Mouse (Mus musculus): Measurements from ENCODE around the gene Rpl35.
"Not testable (repeated sequence)": the region's sequence is repeated elsewhere in the genome, so short reads cannot be mapped to it uniquely, and the experiment has no call there.

Rpl35 gene

GRCm38 (mm10) chr2:39005574-39006079 lies at the start of gene Rpl35:
Rpl35 (minus strand) TSS chr2:39005624.
- DNase-seq: peak; percentile 79

- DNase-seq: no peak
Observed at GRCm38 (mm10) chr2:39048515-39048914, 43.1 kb upstream of the Rpl35 start.

GRCm38 (mm10) chr2:39040215-39040614 lies 34.8 kb upstream of the Rpl35 start:
- DNase-seq: no peak

- DNase-seq: no peak
Observed at GRCm38 (mm10) chr2:39031611-39032010, 26.2 kb upstream of the Rpl35 start.

DNA sequence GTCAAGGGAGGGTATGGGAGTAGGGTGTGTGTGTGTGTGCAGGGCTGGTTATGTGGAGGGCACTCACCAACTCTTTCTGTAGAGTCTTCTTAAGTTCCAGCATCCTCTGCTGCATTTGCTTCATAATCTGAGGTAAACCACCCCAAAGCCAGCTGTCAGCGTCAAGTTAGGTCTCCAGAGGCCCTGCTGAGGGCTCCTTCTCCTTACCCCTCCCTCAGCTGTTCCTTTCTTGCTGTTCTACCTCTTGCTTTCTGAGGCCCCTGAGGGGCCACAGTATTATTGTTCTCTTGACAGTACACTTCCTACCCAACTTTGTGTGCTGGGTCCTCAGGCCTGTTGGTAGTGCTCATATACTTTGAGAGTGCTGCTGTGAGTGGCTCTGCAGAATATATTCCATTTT lies 14.6 kb upstream of the Rpl35 start:
- DNase-seq: no peak

GRCm38 (mm10) chr2:39016581-39016980 lies 11.2 kb upstream of the Rpl35 start:
- DNase-seq: no peak

- no peak for DNase-seq
Observed at GRCm38 (mm10) chr2:39012768-39013279, 7.4 kb upstream of the Rpl35 start.

DNA sequence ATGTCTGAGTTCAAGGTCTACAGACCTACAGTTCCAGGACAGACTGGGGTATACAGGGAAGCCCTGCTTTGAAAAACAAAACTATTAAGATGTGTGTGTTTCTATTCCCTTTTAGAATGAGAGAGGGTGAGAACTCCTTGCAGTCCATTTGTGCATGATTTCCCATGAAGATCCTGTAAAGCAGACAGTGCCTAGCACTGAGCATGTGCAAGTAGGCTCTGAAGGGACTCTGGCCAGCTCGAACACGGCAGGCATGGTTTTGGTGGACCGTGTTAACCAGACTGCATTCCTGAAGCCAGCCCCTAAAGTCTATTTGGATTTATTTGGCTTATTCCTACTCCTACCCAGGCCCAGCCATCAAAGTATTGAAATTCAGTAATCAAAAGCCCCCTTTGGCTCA lies 6.5 kb upstream of the Rpl35 start:
- no peak for DNase-seq

GRCm38 (mm10) chr2:39011264-39011663 lies 5.8 kb upstream of the Rpl35 start:
- DNase-seq: no peak

GRCm38 (mm10) chr2:39010144-39010543 lies 4.7 kb upstream of the Rpl35 start:
- DNase-seq: not testable (repeated sequence)

DNA sequence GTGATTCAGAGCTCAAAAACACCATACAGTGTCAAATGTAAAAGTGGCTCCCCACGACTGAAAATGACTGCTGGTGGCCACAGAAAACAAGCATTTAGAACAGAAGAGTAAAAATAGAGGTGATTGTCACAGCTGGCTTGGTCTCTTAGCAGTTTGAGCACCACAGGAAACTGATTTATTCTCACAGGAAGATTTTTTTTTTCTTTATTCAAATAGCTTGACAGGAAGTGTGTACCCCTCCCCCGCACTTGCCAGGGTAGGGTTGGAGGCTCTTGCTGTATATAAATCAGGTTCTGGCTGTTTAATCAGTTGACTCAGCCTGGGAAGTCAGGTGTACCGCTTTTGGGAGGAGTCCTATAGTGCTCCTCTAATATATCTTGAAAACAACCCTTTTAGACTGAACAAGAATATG lies 3.5 kb upstream of the Rpl35 start:
- DNase-seq: no peak

- peak; percentile 52 for DNase-seq
Observed at GRCm38 (mm10) chr2:39008350-39008851, 3.0 kb upstream of the Rpl35 start.

- peak; percentile 95 for DNase-seq
Observed at GRCm38 (mm10) chr2:39007865-39008264, 2.4 kb upstream of the Rpl35 start.

DNA sequence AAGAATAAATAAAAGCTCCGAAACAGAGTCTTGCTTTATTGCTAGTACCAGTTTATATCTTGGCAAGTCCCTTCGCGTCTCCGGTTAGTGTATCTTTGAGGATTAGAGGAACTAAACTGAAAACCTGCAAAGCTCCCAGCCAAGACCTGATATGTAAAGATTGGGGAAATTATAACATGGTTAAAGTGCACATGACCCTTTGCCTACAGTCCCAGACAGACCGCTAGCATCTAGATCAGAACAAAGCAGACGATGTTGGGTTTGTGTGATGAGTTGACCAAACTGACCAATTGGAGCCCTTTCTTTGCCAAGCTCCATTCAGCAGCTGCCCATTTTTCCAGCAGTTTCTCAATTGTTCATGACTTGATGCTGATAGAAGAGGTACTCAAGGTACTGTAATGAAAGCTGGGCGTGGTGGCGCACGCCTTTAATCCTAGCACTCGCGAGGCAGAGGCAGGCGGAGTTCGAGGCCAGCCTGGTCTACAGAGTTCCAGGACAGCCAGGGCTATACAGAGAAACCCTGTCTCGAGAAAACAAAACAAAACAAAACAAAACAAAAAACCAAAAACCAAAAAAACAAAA lies 816 bp upstream of the Rpl35 start:
- no peak for DNase-seq

DNA sequence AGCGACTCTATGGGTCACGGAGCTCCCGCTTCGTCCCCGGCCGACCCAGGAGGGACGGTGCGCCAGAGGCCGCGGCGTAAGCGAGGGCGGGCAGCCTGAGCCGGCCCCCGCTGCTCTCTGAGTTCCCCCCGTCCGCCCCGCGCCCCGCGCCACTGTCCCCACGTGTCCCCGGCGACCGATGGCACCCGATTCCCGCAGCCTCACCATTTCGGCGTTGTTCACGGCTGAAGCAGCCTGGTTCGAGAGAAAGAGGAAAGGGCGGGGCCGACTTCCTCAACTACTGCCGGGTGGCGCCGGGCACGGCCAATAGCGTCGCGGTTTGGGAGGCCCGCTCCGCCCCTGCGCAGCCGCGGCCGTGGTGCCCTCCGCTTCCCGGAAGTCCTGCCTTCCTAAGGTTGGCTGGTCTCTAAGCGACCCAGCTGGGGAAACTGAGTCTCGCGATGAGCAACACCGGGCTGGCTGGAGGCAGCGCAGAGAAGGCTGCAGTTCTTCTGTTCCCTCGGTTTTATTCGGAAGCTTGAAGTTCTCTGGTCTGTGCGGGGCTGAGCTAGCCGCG lies 466 bp downstream of the Rpl35 start, which contains the start of gene Arpc5l:
TSS of gene Arpc5l (plus strand) at position 469 of the 556 bp plus-strand sequence.
- DNase-seq: peak; percentile 94

GRCm38 (mm10) chr2:39004372-39004771 lies 1.1 kb downstream of the Rpl35 start:
- no peak for DNase-seq

- DNase-seq: no peak
Observed at GRCm38 (mm10) chr2:39003512-39003911, 1.9 kb downstream of the Rpl35 start.

DNA sequence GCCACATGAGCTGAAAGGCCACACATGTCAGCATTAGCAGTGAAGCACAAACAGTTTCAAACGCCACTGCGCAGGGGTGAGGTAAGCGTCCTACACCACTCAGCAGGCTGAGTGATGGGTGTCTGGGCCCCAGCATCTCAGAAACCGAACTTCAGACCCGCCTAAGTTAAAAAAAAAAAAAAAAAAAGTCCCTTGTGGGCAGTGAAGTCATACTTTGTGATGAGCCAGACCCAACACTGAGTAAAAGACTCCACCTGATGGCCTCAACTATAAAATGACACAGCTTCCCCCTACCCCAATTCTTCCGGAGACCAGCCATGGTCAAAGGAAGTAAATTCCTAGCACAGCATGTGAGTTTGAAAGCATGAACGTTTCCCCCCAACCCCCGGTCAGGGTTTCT lies 2.3 kb downstream of the Rpl35 start:
- no peak for DNase-seq

GRCm38 (mm10) chr2:39001866-39002265 lies 3.6 kb downstream of the Rpl35 start:
- DNase-seq: no peak

GRCm38 (mm10) chr2:39000587-39000919 lies 4.9 kb downstream of the Rpl35 start:
- no peak for DNase-seq

DNA sequence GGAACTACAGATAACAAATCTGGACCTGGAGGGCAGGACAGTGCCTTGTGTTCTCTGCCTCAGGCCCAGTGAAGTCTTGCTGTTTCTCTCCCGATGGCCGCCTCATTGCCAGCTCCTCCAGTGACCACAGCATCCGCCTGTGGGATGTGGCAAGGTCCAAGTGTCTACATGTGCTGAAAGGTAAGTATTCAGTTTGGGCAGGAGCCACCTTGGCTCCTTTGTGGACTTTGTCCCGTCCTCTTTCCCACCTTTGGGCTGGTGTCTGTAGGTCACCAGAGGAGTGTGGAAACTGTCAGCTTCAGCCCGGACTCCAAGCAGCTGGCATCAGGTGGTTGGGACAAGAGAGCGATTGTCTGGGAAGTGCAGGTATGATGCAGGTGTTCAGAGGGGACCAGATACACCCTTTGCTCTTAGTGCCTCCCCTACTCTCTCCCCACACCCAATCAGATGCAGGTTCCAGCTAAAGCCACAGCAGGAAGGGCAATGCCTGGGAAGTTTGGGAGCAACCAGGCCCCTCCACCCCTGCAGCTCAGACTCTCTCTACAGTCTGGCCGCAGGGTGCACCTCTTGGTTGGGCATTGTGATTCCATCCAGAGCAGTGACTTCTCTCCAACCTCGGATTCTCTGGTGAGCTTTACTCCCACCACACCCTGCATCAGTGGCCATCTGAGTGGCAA lies 5.4 kb downstream of the Rpl35 start:
- DNase-seq: no peak

- DNase-seq: no peak
Observed at GRCm38 (mm10) chr2:38999381-38999780, 6.0 kb downstream of the Rpl35 start.
